Mouse (Mus musculus): ENCODE measurements around the gene Rragc.

- TF ChIP-seq POLR2A (IDR thresholded peaks at IDR 0.05; ENCODE audit: insufficient read depth, low read depth, low read length): no peak
- no peak for TF ChIP-seq CTCF (IDR thresholded peaks at IDR 0.05)
- TF ChIP-seq EP300 (IDR thresholded peaks at IDR 0.05; ENCODE audit: insufficient read depth, low read depth, low read length): no peak
Measured at GRCm38 (mm10) chr4:123905126-123905668, 12.0 kb upstream of the Rragc start.
